Mouse (Mus musculus) embryonic facial prominence, embryonic 12.5 days (tissue): ENCODE measurements around the gene Mpz. TPM values are rescaled to one million over a fixed set of nuclear protein-coding genes. Genes with fewer than 3 reads are reported as not detected.
"Not testable (repeated sequence)": the region's sequence is repeated elsewhere in the genome, so short reads cannot be mapped to it uniquely, and the experiment has no call there.

ENCODE experiments used
- ATAC-seq: fragments of 200-750 bp; cut with Nextera tagmentation; 2 replicates; pipeline ENCODE4 v1.8.0; 2017; ENCODE audit not compliant: insufficient number of reproducible peaks, insufficient read depth, low FRiP score, low TSS enrichment
- H3K27ac ChIP-seq: fragments of 300-500 bp; sonication (generic); 2 replicates; pipeline ENCODE4 v1.5.1; 2016; ENCODE audit warnings: mild to moderate bottlenecking
- H3K27me3 ChIP-seq: fragments of 300-500 bp; sonication (generic); 2 replicates; pipeline ENCODE4 v1.6.1; 2016; ENCODE audit warnings: mild to moderate bottlenecking, moderate library complexity
- H3K36me3 ChIP-seq: fragments of 300-500 bp; sonication (generic); 2 replicates; pipeline ENCODE4 v1.6.1; 2016; ENCODE audit warnings: mild to moderate bottlenecking
- H3K4me1 ChIP-seq: fragments of 300-500 bp; sonication (generic); 2 replicates; pipeline ENCODE4 v1.6.1; 2016
- H3K4me2 ChIP-seq: fragments of 300-500 bp; sonication (generic); replicated peaks from 2 replicates; pipeline ENCODE4 v1.6.1; 2016; ENCODE audit warnings: mild to moderate bottlenecking, moderate library complexity
- H3K4me3 ChIP-seq: fragments of 300-500 bp; sonication (generic); 2 replicates; pipeline ENCODE4 v1.5.1; 2016; ENCODE audit warnings: mild to moderate bottlenecking
- H3K9ac ChIP-seq: fragments of 300-500 bp; sonication (generic); 2 replicates; pipeline ENCODE4 v1.6.1; 2016; ENCODE audit warnings: mild to moderate bottlenecking, moderate library complexity
- H3K9me3 ChIP-seq: fragments of 300-500 bp; sonication (generic); 2 replicates; pipeline ENCODE4 v1.6.1; 2016; ENCODE audit warnings: mild to moderate bottlenecking, moderate library complexity
- WGBS: fragments of 180-500 bp; shearing (Covaris S2); methylation state at CpG from one replicate; pipeline ENCODE4 v1.1.7; 2016; 5-methylcytosine and 5-hydroxymethylcytosine counted together
- polyA plus RNA-seq: library from polyadenylated mRNA; unstranded; fragments of >200 nt; fragmentation: Nextera tagmentation; extraction: Ambion mirVana; gene quantifications from 2 replicates; pipeline ENCODE4 v1.2.1, GENCODE M21; 2016

Mpz gene
- polyA plus RNA-seq, 1 experiment from 2014 or later, result 4.5 TPM

DNA sequence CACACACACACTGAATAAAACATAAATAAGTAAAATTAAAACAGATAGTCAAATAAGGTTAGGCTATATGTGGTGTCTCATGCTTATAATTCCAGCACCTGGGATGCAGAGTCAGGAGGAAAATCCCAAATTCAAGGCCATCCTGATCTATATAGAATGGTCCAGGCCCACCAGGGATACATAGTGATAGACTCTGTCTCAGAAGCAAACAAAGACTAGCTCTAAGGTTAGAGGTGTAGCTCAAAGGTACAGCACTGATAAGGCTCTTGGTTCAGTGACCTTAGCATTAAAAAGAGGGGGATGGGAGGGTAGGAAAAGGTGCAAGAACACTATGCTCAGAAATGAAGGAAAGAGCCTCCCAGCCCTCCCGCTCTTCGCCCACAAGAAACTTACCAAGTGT, 14.9 kb upstream of the Mpz start:
- H3K4me1 ChIP-seq, result no peaks in the 10 kb centered on the region
- H3K9me3 ChIP-seq, result no peaks in the 10 kb centered on the region
- H3K27me3 ChIP-seq, result no peaks in the 10 kb centered on the region
- H3K27ac ChIP-seq, result no peak overlapping the region
- H3K36me3 ChIP-seq, result peaks cover 67% of the 10 kb centered on the region
- H3K9ac ChIP-seq, result no peak overlapping the region
- H3K4me3 ChIP-seq, result no peak overlapping the region
- no peak for ATAC-seq
- no peak overlapping the region for H3K4me2 ChIP-seq
- WGBS, result 94% methylated on average over 2 of the region's 2 CpGs

DNA sequence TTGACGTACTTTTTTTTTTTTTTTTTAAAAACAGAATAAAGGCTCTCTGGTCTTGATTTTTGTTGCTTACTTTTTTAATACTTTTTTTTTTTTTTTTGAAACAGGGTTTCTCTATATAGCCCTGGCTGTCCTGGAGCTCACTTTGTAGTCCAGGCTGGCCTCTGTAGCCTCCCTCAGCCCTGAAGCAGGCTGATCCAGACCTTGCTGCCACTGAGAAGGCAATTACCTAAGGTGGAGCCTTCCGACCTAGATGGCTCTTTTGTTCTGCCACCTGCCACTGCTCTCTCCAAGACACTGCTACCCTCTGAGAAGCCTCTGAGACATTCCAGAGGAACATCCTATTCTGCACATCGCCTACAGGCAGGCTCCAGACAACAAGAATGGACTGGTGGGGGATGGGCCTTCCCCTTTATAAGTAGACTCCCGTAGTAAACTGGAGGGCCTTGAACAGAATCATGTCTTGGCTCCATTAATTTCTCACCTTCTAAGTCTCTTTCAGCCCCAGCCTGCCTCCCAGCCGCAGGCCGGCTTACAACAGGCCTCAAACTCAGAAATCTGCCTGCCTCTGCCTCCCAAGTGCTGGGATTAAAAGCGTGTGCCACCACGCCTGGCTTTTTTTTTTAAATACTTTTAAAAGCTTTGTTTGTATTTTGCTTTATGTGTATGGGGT, 12.9 kb upstream of the Mpz start:
- H3K9me3 ChIP-seq, H3K4me2 ChIP-seq, H3K27ac ChIP-seq, ATAC-seq, H3K27me3 ChIP-seq, H3K9ac ChIP-seq, H3K4me3 ChIP-seq, H3K4me1 ChIP-seq: not testable (repeated sequence)
- H3K36me3 ChIP-seq, result peaks cover 74% of the 10 kb centered on the region
- WGBS, result 88% methylated on average over 8 of the region's 8 CpGs

DNA sequence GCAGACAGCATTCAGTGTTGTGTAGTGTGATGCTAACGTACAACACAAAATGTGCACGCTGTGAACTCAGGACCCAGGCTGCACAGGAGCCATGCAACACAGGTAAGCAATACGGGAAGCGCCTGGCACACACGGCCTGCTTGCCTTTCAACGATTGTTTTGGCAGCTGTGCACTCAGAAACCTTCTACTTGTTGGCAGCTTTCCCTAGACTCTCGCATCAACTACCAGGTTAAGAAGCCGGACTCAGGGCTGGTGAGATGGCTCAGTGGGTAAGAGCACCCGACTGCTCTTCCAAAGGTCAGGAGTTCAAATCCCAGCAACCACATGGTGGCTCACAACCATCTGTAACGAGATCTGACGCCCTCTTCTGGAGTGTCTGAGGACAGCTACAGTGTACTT, 7.5 kb upstream of the Mpz start:
- 85% methylated on average over 10 of the region's 11 CpGs for WGBS
- not testable (repeated sequence) for H3K27me3 ChIP-seq
- H3K36me3 ChIP-seq, result peaks cover 46% of the 10 kb centered on the region

DNA sequence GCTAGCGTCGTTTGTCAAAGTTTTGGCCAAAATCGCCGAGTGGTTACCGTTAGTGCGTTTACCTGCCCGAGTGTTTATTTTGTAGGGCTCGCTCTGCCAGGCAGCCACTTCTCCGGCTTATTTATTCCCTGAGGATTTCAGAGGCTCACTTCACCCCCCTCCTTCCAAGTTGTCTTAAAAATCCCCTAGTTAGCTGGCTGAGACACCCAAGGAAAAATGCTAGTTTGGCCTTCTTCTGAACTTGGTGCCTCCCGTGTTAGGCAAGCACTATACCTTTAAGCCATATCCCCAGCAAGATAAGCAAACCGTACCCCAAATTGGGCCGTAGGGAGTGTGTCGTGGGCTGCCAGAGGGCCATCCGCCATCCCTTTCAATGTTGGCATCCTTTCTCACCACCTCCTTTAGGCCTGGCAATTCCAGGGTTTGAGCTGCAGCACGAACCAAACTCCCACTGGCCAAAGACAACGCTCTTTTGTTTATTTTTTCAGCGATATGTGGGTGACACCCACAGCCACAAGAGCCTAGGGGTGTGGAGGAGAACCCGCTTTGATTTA, 404 bp downstream of the Mpz start:
- 3% methylated on average over 18 of the region's 18 CpGs for WGBS
- H3K9ac ChIP-seq, result peak overlapping the region; percentile 54
- no peaks in the 10 kb centered on the region for H3K27me3 ChIP-seq
- H3K4me1 ChIP-seq, result peaks cover 14% of the 10 kb centered on the region
- H3K4me2 ChIP-seq, result peak overlapping the region; percentile 87
- ATAC-seq, result no peak
- H3K36me3 ChIP-seq, result no peaks in the 10 kb centered on the region
- no peaks in the 10 kb centered on the region for H3K9me3 ChIP-seq
- peak overlapping the region; percentile 69 for H3K27ac ChIP-seq
- H3K4me3 ChIP-seq, result peak overlapping the region; percentile 94

More for the DNA sequence above, 7.5 kb upstream of the Mpz start:
- H3K4me1 ChIP-seq, ATAC-seq, H3K4me3 ChIP-seq, H3K4me2 ChIP-seq, H3K27ac ChIP-seq, H3K9me3 ChIP-seq, H3K9ac ChIP-seq: not testable (repeated sequence)

DNA sequence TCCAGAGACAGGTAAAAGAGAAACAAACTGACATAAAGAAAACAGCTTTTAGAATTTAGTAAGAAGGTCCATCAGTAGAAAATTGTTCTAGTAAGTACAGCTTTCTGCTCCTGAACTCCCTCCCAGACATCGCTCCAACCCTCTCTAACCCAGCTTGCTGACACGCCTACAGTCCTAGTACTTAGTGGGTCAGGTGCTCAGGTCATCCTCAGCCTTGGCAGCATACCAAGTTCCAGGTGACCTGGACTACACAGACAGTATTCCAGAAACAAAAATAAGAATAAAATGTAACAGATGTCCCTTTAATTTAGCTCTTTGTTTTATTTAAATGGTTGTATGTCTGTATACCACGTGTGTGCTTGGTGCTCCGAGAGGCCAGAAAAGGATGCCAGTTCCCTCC, 1.5 kb downstream of the Mpz start:
- WGBS, result 76% methylated on average over 4 of the region's 4 CpGs
- ATAC-seq, result no peak
- H3K4me2 ChIP-seq, result no peak overlapping the region
- H3K4me1 ChIP-seq, result peaks cover 14% of the 10 kb centered on the region
- H3K27ac ChIP-seq, result no peak overlapping the region
- no peaks in the 10 kb centered on the region for H3K36me3 ChIP-seq
- no peak overlapping the region for H3K4me3 ChIP-seq
- no peak overlapping the region for H3K9ac ChIP-seq
- no peaks in the 10 kb centered on the region for H3K9me3 ChIP-seq
- H3K27me3 ChIP-seq, result peaks cover 7% of the 10 kb centered on the region; the same call in 1 of the 2 replicates

DNA sequence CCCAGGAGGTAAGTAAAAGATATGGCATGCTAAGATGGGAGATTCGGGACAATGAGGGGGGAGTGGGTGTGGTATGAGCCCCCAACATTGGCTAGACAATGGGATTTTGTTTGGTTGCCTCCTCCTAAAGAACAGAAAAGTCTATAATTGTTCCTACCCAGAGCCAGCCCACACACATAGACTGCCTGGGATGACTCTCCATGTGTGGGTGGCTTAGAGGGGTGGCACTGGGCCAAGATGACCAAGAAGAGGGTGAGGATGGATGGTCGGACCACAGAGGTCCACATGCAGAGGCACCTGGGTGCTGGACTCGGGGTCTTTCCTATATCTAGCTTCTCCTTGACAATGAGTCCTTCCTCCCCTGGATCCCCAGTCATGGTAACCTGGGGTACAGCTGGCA, 6.1 kb downstream of the Mpz start:
- WGBS, result 76% methylated on average over 3 of the region's 3 CpGs
- no peaks in the 10 kb centered on the region for H3K36me3 ChIP-seq
- peaks cover 4% of the 10 kb centered on the region; the same call in 1 of the 2 replicates for H3K4me1 ChIP-seq
- no peak overlapping the region for H3K9ac ChIP-seq
- no peak for ATAC-seq
- H3K27me3 ChIP-seq, result peaks cover 40% of the 10 kb centered on the region
- no peak overlapping the region for H3K4me3 ChIP-seq
- no peaks in the 10 kb centered on the region for H3K9me3 ChIP-seq
- no peak overlapping the region for H3K27ac ChIP-seq
- H3K4me2 ChIP-seq, result no peak overlapping the region

DNA sequence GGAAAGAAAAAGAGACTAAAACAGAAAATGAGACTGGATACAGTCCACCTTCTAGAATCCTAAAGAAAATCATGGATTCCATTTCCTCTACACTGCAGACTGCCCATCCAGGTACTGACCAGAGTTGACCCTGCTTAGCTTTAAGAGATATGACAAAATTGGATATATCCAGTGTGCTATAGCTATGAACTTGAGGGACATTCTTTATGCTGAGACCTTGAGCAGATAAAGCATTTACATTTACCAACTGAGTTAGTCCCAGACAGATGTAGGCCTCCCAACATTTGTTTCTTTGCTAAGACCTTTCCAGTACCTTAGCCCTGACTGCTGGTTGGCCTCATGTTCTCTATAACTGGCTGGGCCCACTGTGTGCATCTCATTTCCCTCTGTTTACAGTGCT, 7.5 kb downstream of the Mpz start:
- Histone ChIP-seq H3K4me3 (no peak overlapping the region), H3K4me1 (peaks cover 4% of the 10 kb centered on the region; the same call in 1 of the 2 replicates), H3K9me3 (no peaks in the 10 kb centered on the region), H3K27ac (no peak overlapping the region), H3K36me3 (no peaks in the 10 kb centered on the region), H3K4me2 (no peak overlapping the region), H3K27me3 (peaks cover 40% of the 10 kb centered on the region), H3K9ac (no peak overlapping the region)
- ATAC-seq, result no peak

DNA sequence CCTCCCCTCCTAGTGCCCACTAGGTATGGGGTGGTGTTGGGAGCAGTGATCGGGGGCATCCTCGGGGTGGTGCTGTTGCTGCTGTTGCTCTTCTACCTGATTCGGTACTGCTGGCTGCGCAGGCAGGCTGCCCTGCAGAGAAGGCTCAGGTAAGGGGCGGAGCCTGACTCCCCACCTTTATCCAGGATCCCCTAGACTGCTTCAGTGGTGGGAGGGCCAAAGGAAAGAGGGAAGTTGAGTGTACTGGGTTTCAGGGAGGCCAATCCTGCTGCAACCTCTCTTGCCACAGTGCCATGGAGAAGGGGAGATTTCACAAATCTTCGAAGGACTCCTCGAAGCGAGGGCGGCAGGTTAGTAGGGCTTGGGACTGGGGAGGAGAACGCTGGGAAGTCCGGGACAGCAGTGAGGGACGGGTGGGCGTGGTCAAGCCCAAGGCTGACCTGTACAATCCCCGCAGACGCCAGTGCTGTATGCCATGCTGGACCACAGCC, 9.0 kb downstream of the Mpz start:
- Histone ChIP-seq H3K9me3 (no peaks in the 10 kb centered on the region), H3K4me2 (peak overlapping the region; percentile 45), H3K36me3 (no peaks in the 10 kb centered on the region), H3K27ac (no peak overlapping the region), H3K9ac (peak overlapping the region; percentile 2), H3K4me3 (peak overlapping the region; percentile 21), H3K27me3 (peaks cover 40% of the 10 kb centered on the region), H3K4me1 (peaks cover 4% of the 10 kb centered on the region; the same call in 1 of the 2 replicates)
- ATAC-seq, result peak; percentile 68; the same call in 1 of the 2 replicates
- WGBS, result 2% methylated on average over 15 of the region's 15 CpGs

DNA sequence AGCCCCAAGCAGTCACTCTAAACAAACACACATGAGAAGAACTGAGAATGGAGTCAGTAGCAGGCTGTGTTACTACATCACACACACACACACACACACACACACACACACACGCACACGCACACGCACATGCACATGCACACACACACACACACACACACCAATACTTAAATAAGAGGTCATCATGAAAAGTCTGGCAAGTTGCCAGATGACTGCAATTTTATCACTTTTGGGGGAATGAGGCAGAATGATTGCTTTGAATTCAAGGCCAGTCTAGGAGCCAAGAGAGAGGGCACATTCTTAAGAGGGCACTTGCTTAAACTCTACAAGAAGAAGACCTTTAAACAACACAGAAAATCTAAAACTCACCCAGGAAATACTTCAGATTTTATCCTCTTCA, 12.0 kb downstream of the Mpz start:
- no peak for ATAC-seq
- no peak overlapping the region for H3K27ac ChIP-seq
- H3K4me2 ChIP-seq, result no peak overlapping the region
- no peaks in the 10 kb centered on the region for H3K9me3 ChIP-seq
- peaks cover 33% of the 10 kb centered on the region for H3K27me3 ChIP-seq
- H3K4me3 ChIP-seq, result no peak overlapping the region
- H3K36me3 ChIP-seq, result no peaks in the 10 kb centered on the region
- H3K4me1 ChIP-seq, result peaks cover 4% of the 10 kb centered on the region; the same call in 1 of the 2 replicates
- 89% methylated on average over 3 of the region's 3 CpGs for WGBS
- H3K9ac ChIP-seq, result no peak overlapping the region

DNA sequence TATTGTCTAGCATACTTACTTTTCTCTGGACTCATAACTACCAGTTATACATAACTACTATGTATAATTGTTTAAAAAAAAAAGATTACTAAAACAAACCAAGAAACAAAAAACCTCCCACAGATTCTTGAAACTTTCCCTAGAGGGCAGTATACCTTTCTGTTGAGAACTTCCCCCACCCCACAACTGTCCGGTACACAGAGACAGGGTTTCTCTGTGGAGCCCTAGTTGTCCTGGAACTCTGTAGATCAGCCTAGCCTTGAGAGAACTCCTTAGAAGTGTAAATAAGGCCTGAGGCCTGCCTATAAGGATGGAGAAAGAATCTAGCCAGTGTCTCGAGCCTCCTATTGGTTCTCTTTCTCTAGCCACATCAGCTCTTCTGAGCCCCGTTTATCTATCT, 13.7 kb downstream of the Mpz start:
- H3K4me1 ChIP-seq, result peaks cover 4% of the 10 kb centered on the region; the same call in 1 of the 2 replicates
- ATAC-seq, result no peak
- no peaks in the 10 kb centered on the region for H3K9me3 ChIP-seq
- H3K4me2 ChIP-seq, result no peak overlapping the region
- WGBS, result 37% methylated on average over 3 of the region's 3 CpGs
- H3K27ac ChIP-seq, result no peak overlapping the region
- H3K4me3 ChIP-seq, result no peak overlapping the region
- H3K36me3 ChIP-seq, result no peaks in the 10 kb centered on the region
- no peak overlapping the region for H3K9ac ChIP-seq
- peaks cover 19% of the 10 kb centered on the region for H3K27me3 ChIP-seq

DNA sequence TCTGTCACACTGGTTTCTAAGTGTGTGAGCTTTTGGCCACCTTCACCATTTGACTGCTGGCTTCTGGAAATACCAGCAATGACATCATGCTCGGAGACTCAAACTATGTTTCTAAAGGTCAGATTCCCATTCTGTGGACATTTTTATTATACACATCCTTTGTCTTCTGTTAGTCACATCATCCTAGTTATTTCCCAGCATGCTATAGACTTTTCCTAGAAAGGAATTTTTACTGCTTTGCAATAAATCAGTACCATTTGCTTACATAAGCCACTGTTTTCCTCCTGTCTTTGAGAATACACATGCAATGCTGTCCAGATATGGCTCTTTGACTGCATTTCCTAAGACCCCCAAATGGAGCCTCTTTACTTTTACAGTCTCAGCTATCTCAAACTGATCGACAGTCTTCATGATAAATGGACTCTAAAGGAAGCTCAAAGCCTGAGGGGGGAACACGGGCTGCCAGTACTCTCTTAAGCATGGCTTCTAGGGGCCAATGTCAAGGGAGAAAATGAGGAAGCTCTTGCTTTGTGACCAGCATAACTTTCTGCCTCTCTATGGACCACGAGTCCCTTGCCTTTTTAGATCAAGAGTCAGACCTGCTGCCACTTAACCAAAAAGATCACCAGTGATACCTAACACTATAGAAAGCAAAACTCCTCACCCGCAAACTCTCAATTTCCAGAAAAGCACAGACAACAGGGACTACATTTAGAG, 15.3 kb downstream of the Mpz start:
- Histone ChIP-seq H3K9me3 (no peaks in the 10 kb centered on the region), H3K36me3 (no peaks in the 10 kb centered on the region), H3K27me3 (0 out of 2 replicates have a peak, but pooled peaks cover 5% of the 10 kb centered on the region), H3K9ac (no peak overlapping the region), H3K4me1 (no peaks in the 10 kb centered on the region), H3K4me2 (no peak overlapping the region), H3K27ac (no peak overlapping the region), H3K4me3 (no peak overlapping the region)
- no peak for ATAC-seq
- 76% methylated on average over 5 of the region's 5 CpGs for WGBS

DNA sequence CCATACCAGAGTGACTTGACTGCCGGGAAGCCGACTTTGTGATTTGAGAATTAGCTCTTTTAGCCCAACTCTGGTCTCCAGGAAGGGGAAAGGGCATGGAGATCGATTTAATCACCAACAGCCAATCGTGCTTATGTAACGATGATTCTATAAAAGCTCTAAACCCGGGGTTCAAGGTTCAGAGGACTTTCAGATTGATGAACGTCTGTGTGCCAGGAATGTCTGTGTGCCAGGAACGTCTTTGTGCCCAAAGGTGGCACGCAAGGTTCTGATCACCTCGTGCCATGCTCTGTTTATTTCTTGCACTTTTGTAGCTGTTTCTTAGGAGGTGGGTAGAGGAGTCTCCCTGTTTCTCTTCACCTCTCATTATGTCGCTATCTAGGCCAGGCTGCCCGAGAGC, 18.4 kb downstream of the Mpz start:
- H3K27ac ChIP-seq, result no peak overlapping the region
- WGBS, result 86% methylated on average over 12 of the region's 12 CpGs

More for the DNA sequence above, 18.4 kb downstream of the Mpz start:
- no peaks in the 10 kb centered on the region for H3K4me1 ChIP-seq
- no peak overlapping the region for H3K9ac ChIP-seq
- no peaks in the 10 kb centered on the region for H3K36me3 ChIP-seq
- H3K4me2 ChIP-seq, result no peak overlapping the region
- no peaks in the 10 kb centered on the region for H3K27me3 ChIP-seq
- no peak overlapping the region for H3K4me3 ChIP-seq
- no peak for ATAC-seq
- H3K9me3 ChIP-seq, result no peaks in the 10 kb centered on the region
